Mouse (Mus musculus) stomach, adult 2 months (tissue): Measurements from ENCODE around the gene Lyrm4. TPM values are rescaled to one million over a fixed set of nuclear protein-coding genes. Genes with fewer than 3 reads are reported as not detected.

Source experiments
- polyA plus RNA-seq: library from polyadenylated mRNA; depleted of rRNA; stranded (reverse); fragments of >200 nt; gene quantifications from 2 replicates; pipeline ENCODE4 v1.2.3, GENCODE M21; 2012; rRNA removed

Gene Lyrm4
- polyA plus RNA-seq: 2.7 and 5.1 TPM in 2 replicates

DNA sequence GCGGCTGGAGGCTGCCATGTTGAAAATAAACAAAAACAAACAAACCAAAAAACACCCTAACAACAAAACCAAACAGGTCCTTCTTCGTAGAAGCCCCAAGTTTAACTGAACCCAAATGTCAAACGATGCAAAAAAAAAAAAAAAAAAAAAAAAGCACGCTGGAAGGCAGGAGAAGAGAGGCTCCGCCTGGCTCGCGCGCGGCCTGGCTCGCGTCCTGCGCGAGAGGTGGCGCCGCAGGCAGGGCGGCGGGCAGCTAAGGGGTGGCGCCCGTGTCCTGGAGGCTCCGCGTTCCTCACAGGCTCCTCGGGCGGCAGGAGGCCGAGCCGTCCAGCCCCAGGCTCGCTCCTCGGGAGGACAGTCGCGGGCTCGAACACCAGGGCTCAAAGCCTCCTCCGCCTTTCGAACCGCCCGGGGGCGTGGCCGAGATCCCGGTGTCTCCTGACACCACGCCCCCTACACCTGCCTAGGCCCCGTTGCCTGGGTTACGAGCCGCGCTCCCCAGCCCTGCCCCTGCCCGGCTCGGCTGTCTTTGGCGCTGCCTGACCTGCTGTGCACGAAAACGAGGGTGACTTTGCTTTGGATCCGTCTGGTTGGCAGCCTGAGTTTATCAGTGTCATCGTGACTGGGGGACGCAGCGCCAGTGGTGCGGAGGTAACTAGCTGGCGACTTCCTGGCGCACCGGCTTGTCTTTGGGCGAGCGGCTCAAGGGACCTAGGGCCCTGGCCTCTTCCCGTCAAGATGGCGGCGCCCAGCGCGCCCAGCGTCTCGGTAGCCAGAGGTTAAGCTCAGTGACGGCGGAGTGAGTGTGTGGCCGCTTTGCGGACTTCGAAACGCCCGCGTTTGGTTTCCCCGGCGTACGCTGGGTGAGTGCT is at the start of gene Lyrm4, which contains the start of gene Fars2:
Gene Lyrm4 (minus strand): TSS at position 384 of the 872 bp plus-strand sequence.
Gene Fars2 (plus strand): TSS at position 270 of the 872 bp plus-strand sequence.

DNA sequence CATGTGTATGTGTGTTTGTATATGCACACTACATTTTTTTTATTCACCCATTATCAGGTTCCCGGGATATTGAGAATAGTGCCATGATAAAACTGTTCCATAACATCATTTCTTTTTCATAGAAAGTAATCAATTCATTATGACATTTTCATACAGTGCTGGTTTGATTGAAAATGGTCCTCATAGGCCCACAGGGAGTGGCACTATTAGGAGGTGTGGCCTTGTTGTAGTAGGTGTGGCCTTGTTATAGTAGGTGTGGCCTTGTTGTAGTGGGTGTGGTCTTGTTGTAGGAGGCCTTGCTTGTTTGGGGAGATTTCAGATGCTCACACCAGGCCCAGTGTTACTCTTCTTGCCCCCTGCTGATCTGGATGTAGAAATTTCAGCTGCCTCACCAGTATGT is 158.8 kb downstream of the Lyrm4 start, which contains the start of gene Ppp1r3g:
Gene Ppp1r3g (plus strand): TSS at position 301 of the 400 bp plus-strand sequence.

Other genes with a start within 250 kb of the Lyrm4 start
- 0.65 and 0.85 TPM in 2 replicates for gene Rpp40, start 211.2 kb downstream of the Lyrm4 start, polyA plus RNA-seq
- not detected in 2 replicates for gene Ppp1r3g, start 158.7 kb downstream of the Lyrm4 start, polyA plus RNA-seq
- gene Fars2, start 114 bp downstream of the Lyrm4 start, polyA plus RNA-seq: 19.8 and 24.0 TPM in 2 replicates